Mouse (Mus musculus) spleen, adult 2 months (tissue): ENCODE measurements around the gene Pycr1.

ENCODE experiments used
- CTCF ChIP-seq: fragments of 200-500 bp; IDR thresholded peaks from 2 replicates; pipeline ENCODE4 v1.5.1; 2011; ENCODE audit warnings: mild to moderate bottlenecking, inconsistent platforms; ENCODE audit not compliant: insufficient read depth, insufficient read length, insufficient replicate concordance; ENCODE audit errors: extremely low read depth
- POLR2A ChIP-seq: fragments of 200-500 bp; IDR thresholded peaks from 2 replicates; pipeline ENCODE4 v1.6.1; 2011; ENCODE audit warnings: low read depth, low read length, inconsistent platforms

- TF ChIP-seq CTCF (no peak), POLR2A (no peak)
Measured at GRCm38 (mm10) chr11:120673594-120674122, 30.1 kb upstream of the Pycr1 start.
